Mouse (Mus musculus) hematopoietic stem cell, adult 5-6 weeks (primary cell): ENCODE measurements at regions not wholly inside any gene's neighbourhood (a gene's known extent, or its start where the extent isn't known, plus 50 kb on each side); places are given as distances from the start of the nearest gene placed in this dataset.

Source experiments
- ATAC-seq, 2 experiments: fragments of 125-278 bp in 1 of 2; replicated peaks in 1 of 2; 2 replicates each; pipeline ENCODE4 v1.8.0; 2016 to 2017; ENCODE audit warnings: inconsistent platforms in 2 of 2, mild to moderate bottlenecking in 2 of 2, moderate number of reproducible peaks in 2 of 2, low read depth in 1 of 2, moderate TSS enrichment in 1 of 2; ENCODE audit not compliant: low FRiP score in 2 of 2, poor library complexity in 2 of 2, severe bottlenecking in 2 of 2, insufficient read depth in 1 of 2, low TSS enrichment in 1 of 2

- ATAC-seq, result no peak
These were observed 93.6 kb upstream of the Tmeff2 start for GRCm38 (mm10) chr1:50806821-50807220.

DNA sequence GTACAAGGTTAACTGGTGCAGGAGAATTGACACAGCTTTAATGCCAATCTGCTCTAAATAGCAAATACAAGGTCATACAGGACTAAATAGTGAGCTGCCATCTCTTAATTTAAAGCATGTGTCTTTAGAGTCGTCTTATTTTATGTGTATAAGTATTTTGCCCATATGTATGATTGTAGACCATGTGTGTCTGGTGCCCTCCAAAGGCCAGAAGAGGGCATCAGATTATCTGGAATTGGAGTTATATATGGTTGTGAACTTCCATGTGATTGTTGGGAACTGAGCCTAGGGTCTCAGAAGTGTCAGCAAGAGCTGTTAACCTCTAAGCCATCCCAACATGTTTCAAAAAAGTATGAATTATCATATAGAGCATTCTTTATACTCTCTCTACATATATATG is 68.8 kb upstream of the Tmeff2 start:
- ATAC-seq, result no peak

GRCm38 (mm10) chr1:50836123-50836522 is 64.3 kb upstream of the Tmeff2 start:
- peak; percentile 27 to 51; a peak in 2 of 4 replicates for ATAC-seq

DNA sequence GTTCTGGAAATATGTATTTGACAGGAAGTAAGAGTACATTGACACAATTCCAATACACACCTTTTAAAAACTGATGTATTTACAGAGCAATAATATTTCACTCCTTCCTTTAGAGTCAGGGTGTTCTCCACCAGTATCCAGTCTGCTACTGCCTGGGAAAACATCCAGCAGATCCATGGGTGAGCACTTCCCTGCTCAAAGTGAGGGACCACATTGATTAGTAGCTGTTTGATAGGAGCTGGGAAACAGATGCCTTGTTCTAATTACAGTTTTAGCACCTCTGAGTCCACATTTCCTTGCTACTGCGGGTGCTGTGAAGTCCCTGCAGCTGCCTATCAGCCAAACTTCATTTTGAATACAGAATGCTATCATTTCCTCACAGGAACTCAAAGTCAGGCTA is 53.3 kb upstream of the Tmeff2 start:
- no peak for ATAC-seq
